Mouse (Mus musculus): Measurements from ENCODE around the gene Qrich1.
A peak's percentile ranks its signal among the peaks of the same experiment; 100 is the strongest.

Qrich1 gene

DNA sequence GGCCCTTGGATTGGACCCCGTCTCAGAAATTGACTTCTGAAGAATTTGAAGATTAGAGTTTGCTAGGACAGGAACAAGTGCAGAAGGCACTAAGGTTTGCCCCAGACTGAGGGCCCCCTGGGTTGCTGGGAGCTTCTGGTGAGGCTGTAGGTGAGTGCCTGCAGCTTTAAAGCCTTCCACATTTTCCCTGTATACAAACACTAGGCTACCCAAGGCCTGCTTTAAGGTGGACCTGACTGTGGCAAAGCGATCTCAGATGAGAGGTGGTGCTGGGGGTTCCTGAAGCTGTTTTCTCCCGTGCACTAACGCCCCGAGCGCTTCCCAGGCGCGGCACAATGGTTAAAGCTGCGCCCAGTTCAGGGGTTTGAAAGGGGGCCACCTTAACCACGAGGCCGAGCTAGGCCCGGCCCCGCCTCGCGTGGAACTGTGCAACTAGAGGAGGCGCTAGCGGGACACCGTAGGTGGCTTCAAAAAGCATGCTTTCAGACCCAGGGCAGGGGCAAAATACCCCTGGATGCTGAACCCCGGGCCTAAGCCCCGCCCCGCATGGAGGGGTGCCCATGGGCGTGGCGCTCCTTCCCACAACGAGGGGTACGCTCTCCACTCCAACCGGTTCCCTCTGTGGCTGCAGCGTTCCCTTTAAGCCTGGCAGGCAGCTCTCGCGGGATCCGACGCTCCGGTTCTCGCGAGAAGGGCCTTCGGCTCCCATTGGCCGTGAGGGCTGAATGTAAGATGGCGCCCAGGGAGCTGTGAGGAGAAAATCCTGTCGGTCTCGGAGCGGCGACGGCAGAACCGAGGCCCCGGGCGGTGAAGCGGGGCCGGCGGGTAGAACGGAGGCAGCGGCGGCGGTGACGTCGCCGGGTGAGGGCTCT, at the start of gene Qrich1:
Gene Qrich1, plus strand, starts transcription at position 427 of the 872 bp plus-strand sequence.
- peak; percentile 97 for DNase-seq (ENCODE audit: low spot score)

DNA sequence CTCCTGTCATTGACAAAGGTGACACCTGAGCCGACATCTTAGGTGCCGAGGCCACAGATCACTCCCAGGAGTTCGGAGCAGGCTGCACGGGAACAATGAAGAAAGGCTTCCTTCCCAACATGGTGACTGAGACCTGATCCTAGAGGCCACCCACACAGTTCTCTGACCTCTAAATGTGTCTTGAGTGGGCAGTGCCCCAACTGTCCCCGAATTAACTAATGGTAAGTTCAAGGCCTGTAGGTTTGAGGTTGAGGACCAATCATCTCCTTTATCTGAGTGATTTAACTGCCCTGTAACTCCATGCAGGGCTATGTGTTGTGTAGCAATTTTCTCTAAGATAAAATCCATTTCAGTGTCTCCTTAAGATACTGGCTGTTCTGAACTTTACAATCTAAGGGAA, 47.2 kb upstream of the Qrich1 start:
- no peak for DNase-seq (ENCODE audit: low spot score)

DNA sequence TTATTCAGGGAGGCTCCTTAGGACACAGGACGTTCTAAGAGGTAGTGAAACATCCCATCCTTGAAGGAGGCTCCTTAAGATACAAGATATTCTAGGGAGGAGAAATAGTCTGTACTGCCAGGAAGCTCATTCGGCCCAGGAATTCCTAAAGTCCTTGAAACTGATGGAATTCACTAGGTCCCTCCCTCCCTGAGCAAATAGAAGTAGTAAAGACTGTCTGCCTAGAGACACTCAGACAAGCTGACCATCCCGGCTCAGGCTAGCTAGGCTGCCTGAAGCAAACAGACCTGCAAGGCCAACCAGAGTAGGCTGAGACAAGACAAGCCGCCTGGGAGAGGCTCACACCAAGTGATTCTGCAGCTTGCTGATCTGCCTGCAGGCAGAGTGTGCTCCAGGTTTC, 46.8 kb upstream of the Qrich1 start:
- no peak for DNase-seq (ENCODE audit: low spot score)

DNA sequence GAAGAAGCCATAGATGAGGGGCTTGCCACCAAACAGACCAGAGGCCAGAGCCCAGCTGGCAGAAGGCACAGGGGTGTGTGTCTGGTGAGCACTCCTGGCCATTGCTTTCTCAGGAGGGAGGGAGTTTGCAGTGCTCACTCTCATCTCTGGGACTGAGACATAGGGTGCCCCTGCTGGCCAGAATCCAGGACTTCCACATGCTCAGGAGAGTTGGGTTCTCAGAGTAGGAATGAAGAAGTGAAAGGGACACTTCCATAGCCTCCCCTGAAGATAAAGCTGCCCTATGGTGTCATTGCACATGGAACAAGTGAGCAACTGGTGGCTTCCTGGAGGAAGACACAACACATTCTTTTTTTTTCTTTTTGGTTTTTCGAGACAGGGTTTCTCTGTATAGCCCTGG, 42.1 kb upstream of the Qrich1 start:
- DNase-seq (ENCODE audit: low spot score): no peak

DNA sequence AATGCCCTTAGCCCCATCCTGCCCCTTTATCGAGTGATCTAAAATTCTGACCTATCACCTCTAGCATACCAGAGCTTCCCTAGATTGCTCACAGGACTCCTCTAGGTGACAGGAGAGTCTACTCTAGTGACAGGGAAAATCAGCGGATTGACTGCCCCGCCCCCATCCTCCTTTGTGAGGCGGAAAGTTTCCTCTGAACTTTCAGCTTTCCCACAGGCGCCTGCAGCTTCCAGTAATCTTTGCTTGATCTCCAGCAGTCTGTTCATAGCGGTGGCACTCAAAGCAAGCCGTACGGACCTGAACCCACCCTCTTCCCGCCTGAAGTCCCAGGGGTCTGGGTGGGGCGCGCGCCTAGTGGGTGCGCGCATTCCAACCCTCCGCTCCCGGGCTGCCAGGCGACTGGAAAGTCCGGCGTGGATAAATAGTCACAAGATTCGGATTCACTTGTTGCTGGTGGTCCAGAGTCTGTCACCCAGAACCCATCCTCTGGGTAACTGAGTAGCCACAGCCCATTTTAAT, 37.9 kb upstream of the Qrich1 start:
- no peak for DNase-seq (ENCODE audit: low spot score)

DNA sequence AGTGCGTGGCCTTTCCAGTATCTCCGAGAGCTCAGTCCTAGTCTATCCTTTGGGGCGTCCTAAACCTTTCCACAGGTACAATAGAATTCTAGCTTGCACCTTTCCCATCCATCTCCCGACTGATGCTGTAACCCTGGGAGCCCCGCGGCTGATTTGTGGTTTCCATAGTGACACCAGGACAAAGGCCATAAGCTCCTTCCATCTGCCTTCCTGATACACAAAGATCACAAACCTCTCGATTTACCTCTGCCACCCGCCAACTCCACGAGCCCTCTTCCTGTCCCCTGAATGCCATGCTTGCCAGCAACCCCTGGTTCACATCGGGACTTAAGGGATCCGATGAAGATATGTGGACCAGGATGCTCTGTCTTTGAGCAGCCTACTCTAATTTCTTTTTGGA, 37.4 kb upstream of the Qrich1 start:
- DNase-seq (ENCODE audit: low spot score): no peak

DNA sequence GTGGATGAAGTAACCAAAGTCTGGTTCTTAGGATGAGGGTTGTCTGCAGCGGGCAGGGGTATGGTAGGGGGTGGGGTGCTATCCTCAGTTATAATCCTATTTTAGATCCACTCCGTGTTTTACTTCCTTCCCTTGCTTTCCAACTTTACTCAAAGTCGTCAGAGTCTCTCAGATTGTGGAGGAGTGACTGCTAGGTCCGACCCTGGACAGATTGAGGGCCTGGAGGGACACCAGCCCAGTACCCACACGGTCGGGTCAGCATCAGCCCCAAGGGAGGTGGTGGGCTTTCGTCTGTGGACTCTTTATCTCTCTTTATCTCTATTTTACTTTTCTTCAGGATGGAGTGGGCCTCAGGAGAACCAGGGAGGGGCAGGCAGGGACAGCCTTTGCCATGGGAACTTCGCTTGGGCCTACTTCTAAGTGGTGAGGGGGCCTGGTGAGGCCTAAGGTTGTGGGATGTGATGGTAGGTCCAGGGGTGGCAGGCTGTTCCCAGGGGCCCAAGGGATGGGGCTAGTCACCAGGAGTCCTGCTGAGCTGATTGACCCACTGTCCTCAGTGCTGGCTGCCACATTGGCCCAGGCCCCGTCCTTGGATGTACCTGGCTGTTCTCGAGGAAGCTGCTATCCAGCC, 36.8 kb upstream of the Qrich1 start, which contains the start of gene Lamb2:
Gene Lamb2, plus strand, starts transcription at position 16 of the 631 bp plus-strand sequence.
- no peak for DNase-seq (ENCODE audit: low spot score)

DNA sequence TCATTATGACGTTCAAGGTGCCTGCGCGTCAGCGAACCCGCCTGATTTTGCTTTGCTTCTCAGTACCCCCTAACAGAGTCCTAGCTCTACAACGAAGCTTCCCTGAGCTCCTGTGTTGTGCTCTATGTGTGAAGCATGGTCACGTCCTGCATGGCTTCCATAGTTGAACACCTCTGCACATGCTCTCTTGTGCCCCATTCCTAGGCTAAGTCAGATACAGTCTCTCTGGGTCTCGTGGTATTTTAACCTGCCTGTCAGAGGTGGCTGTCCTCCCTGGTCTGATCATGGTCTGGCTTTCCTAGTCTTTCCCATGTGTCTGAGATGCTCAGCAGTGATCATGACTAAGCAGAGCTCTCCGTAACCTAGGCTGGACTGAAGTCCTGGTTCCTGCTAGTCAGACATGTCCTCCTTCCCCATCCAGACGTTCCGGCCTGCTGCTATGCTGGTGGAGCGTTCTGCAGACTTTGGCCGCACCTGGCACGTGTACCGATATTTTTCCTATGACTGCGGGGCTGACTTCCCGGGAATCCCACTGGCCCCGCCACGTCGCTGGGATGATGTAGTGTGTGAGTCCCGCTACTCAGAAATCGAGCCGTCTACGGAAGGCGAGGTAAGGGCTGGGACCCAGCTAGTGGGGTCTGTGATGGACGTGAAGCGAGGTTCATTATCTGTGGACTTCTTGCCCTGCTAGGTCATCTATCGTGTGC, 35.6 kb upstream of the Qrich1 start:
- no peak for DNase-seq (ENCODE audit: low spot score)

DNA sequence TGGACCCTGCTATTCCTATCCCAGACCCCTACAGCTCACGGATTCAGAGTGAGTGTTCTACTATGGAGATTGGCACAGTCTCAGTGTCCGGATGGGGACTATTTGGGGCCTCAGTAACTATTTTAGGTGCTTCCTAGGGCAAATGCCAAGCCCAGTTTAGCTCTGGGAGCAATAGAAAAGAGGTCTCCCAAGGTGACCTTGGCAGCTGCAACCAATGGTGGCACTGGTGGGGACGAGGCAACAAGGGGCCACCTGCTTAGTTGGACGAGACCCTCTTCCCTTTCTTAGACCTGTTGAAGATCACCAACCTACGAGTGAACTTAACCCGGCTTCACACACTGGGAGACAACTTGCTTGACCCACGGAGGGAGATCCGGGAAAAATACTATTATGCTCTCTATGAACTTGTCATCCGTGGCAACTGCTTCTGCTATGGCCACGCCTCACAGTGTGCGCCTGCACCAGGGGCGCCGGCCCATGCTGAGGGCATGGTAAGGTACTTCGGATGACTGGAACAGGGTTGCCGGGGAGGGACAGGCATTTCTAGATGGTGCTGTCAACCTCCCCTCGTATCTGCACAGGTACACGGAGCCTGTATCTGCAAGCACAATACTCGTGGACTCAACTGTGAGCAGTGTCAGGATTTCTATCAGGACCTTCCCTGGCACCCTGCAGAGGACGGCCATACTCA, 34.9 kb upstream of the Qrich1 start:
- DNase-seq (ENCODE audit: low spot score): no peak

DNA sequence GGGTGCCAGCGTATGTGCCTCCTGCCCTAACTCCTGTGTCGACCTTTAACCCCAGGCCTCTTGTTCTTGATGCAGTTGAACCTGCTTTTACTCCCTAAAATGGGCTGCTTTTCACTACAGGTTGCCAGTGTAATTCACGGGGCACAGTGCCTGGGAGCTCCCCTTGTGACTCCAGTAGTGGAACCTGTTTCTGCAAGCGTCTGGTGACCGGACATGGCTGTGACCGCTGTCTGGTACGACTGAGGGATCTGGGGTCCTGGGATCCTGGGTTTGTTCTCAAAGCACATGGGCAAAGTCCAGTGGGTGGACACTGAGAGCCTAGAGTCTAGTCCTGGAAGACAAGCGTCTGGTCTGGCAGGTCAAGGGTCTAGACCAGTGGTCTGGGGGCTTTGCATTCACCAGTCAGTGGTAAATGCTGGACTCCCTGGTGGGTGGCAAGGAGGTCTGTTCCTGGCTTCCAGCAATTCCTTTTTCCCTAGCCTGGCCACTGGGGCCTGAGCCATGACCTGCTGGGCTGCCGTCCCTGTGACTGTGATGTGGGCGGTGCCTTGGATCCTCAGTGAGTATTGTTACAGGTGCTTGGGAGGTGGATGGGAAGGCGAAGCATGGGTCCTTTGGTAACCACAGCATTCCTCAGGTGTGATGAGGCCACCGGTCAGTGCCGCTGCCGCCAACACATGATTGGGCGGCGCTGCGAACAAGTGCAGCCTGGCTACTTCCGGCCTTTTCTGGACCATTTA, 33.4 kb upstream of the Qrich1 start:
- DNase-seq (ENCODE audit: low spot score): no peak

DNA sequence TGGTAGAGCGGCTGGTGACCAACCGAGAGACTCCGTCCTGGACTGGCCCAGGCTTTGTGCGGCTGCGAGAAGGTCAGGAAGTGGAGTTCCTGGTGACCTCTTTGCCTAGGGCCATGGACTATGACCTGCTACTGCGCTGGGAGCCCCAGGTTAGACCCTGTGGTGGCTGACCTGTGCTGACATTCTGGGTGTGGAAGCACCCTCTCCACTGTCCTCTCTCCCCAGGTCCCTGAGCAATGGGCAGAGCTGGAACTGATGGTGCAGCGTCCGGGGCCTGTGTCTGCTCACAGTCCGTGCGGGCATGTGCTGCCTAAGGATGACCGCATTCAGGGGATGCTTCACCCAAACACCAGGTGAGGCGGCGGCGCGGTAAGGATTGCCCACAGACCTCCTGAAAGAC, 32.6 kb upstream of the Qrich1 start:
- no peak for DNase-seq (ENCODE audit: low spot score)

DNA sequence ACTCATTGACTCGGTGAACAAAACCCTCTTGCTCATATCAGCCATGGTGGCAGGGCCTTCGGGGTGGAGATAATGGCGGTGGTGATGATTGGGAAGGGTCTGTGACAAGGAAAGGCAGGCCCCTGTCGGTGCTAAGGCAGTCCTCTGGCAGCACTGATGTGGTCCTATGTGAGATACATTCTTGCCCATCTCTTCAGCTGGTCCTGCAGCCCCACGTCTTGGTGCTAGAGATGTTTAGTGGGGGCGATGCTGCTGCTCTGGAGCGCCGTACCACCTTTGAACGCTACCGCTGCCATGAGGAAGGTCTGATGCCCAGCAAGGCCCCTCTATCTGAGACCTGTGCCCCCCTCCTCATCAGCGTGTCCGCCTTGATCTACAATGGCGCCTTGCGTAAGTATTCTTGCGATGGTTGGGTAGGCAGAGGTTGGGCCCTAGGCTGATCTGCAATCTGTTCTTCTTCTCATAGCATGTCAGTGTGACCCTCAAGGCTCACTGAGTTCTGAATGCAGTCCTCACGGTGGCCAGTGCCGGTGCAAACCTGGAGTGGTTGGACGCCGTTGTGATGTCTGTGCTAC, 31.2 kb upstream of the Qrich1 start:
- no peak for DNase-seq (ENCODE audit: low spot score)

DNA sequence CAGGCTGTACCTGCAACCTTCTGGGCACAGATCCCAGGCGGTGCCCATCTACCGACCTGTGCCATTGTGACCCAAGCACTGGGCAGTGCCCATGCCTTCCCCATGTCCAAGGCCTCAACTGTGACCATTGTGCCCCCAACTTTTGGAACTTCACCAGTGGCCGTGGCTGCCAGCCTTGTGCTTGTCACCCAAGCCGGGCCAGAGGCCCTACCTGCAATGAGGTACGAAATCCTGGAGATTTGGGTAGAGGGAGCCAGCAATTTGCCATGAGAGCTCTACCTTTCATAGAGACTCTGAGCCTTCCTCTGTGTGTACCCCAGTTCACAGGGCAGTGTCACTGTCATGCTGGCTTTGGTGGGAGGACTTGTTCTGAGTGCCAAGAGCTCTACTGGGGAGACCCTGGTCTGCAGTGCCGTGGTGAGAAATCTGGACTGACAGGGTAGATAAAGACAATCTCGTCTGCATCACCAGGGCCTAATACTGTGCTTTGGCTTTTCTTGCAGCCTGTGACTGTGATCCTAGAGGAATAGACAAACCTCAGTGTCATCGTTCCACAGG, 29.6 kb upstream of the Qrich1 start:
- no peak for DNase-seq (ENCODE audit: low spot score)

DNA sequence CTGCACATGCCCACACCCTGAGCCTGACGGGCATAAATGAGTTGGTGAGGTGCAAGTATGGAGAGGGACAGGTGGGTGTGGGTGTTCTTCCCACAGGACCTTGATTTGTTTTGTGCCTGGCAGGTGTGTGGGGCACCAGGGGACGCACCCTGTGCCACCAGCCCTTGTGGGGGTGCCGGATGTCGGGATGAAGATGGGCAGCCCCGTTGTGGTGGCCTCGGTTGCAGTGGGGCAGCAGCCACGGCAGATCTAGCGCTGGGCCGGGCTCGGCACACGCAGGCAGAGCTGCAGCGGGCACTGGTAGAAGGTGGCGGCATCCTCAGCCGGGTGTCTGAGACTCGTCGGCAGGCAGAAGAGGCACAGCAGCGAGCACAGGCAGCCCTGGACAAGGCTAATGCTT, 28.2 kb upstream of the Qrich1 start:
- DNase-seq (ENCODE audit: low spot score): no peak

DNA sequence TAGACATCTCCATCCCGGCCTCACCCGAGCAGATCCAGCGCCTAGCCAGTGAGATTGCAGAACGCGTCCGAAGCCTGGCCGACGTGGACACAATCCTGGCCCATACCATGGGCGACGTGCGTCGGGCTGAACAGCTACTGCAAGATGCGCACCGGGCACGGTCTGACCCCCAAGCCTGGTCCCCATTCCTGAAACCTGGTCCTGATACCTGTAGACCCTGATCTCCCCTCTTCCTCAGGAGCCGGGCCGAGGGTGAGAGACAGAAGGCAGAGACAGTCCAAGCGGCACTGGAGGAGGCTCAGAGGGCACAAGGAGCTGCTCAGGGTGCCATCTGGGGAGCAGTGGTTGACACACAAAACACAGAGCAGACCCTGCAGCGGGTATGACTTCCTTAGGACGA, 27.4 kb upstream of the Qrich1 start:
- no peak for DNase-seq (ENCODE audit: low spot score)

DNA sequence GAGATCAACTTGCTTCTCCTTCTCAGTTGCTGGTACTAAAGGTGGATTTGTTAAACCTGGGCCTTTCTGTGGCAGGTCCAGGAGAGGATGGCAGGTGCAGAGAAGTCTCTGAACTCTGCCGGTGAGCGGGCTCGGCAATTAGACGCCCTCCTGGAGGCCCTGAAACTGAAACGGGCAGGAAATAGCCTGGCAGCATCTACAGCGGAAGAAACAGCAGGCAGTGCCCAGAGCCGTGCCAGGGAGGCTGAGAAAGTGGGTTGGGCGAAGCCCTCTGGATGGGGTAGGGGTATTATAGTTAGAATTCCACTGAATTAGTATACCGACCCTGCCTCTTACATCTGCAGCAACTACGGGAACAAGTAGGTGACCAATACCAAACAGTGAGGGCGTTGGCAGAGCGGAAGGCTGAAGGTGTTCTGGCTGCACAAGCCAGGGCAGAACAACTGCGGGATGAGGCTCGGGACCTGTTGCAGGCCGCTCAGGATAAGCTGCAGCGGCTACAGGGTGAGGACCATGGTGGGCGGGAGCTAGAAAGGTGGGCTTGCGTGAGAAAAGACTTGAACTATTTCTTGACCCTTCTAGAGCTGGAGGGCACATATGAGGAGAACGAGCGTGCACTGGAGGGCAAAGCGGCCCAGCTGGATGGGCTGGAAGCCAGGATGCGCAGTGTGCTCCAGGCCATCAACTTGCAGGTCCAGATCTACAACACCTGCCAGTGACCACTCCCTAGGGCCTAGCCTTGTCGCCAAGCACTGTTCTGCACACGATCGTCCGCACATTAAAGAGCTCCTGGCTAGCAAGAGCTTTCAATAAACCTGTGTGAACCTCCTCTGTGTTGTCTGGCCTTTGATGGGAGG, 26.7 kb upstream of the Qrich1 start:
- DNase-seq (ENCODE audit: low spot score): no peak

DNA sequence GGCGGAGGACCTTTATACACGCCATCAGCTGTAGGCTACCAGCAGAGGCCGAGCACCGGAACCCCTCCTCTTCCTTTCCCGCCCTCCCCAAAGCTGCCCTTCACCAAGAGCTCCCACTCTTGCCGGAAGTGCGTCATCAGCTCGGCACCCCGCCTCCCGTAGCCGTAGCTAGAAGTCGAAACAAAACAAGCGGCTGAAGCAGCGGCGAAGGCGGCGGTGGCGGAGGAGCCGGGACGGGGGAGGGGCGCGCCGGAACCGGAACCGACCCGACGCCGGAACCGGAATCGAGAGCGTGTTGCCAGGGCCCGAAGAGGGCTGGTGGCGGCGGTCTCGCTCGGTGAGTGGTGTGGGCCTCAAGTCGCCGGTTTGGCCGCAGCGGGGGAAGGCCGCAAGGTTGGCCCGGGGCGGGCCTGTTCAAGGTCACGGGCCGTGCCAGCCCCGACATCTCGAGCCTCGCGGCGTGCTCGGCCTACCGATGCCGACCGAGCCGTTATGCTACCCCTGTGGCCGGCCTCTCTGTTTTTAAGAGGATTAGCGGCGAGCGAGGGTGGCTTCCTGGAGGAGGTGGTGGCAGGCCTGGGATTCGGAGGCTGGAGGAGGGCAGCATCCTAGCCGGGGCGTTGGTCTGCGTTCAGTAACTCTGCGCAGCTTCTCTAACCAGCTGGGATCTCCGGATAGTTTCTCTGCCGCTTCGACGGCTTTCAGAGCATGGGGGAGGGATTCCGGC, 25.9 kb upstream of the Qrich1 start, which contains the start of gene Usp19:
Gene Usp19, plus strand, starts transcription at position 44 of the 727 bp plus-strand sequence.
- DNase-seq (ENCODE audit: low spot score): peak; percentile 89

DNA sequence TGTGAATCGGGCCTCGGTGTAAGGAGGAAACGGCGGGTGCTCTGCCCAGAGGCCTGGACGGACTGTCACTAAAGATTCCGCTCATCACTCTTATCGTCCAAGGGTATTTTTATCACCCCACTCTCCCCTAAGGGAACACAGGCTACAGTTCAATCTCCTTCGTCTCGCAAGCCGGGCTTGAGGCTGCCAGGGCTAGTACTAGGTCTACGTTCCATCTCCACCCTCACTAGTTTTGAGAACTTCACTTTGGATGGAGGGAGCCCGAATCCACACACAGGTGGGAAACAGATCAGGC, 25.4 kb upstream of the Qrich1 start:
- no peak for DNase-seq (ENCODE audit: low spot score)
